Mouse (Mus musculus): ENCODE data around the gene Adgrg2. TPM values are rescaled to one million over a fixed set of nuclear protein-coding genes. Genes with fewer than 3 reads are reported as not detected.
A peak's percentile ranks its signal among the peaks of the same experiment; 100 is the strongest.

Adgrg2 gene
- total RNA-seq (2021) = under 1 TPM; 0.80 to 0.90 TPM
- long read RNA-seq, experiment 1, full-length matches to known transcripts = 1 of 2 reads
- long read RNA-seq, experiment 1, partial matches to known transcripts = 1 of 2 reads
- long read RNA-seq, experiment 1, other reads (novel, unspliced or antisense) = 0 of 2 reads
- long read RNA-seq, experiment 2 = 0 reads

DNA sequence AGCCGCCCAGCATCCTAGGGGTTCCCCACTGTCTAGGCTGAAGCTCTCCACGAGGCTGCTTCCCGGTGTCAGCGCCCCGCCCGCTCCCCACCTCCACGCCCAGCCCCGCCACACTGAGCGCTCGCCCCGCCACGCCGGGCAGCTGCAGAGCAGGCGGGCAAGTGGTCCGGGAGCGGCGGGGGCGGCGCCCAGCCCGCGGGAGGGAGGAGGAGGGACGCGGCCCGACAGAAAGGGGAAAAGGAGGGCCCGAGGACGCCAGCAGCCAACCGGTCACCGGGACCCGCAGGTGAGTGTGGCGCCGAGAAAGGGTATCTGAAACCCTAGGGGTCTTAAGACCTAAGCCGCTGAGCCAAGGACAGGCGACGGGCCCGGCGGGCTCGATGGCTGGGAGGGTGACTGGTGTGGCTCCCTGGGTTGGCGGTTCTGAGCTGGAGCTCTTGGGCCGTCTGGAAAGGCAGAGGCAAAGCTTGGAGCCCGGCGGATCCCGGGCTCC is at the start of gene Adgrg2:
Adgrg2 (plus strand) TSS at position 227 of the 493 bp plus-strand sequence.
- DNase-seq (ENCODE audit: low spot score) = no peak

DNA sequence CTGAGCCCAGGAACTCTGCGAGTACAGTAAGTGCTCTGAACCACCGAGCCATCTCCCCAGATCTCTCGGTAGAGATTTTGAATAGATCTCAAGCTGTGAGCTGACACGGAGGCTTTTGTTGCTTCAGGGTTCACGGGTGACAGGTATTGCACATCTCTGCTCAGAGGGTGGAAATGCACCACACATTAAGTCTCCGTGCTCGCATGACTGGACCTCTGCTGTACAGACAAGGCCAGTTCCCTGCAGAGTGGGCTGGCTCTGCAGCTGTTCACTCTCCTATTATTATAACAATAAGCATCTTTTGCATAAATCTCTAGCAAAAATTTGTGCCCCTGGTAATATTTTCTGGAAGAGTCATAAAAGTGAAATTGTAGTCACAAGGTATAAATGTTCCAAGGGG is 39.5 kb upstream of the Adgrg2 start:
- DNase-seq (ENCODE audit: low spot score) = no peak

DNA sequence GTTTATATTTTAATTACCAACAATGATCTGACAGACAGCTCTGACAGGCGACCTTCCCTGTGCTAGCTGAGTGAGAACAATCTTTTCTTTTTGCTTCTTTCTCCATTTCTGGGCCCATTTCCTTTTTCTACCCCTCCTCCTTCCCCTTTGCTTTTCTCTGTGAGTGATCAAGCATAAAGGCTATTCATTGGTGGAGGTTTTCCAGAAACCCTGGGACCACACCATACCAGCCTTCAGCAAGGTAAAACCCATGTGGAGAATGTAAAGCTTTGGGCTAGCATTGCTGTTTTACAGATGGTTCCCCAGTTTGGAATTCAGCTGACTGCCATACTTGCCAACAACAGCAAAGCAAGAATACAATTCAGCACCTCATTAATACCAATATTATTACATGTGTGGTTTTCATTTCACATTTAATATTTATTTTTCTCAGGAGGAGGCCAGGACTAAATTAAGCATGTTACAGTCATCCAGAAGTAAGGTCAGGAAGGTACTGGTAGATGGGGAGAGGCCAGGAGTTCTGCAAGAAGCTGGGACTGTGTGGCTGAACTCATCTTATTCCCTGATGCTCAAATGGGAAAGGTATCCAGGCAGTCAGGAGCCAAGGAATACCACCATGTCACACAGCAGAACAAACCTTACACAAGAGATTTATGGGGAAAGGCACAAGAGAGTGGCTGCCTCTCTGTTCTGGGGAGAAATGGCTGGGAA is 38.4 kb upstream of the Adgrg2 start:
- DNase-seq (ENCODE audit: low spot score) = no peak

DNA sequence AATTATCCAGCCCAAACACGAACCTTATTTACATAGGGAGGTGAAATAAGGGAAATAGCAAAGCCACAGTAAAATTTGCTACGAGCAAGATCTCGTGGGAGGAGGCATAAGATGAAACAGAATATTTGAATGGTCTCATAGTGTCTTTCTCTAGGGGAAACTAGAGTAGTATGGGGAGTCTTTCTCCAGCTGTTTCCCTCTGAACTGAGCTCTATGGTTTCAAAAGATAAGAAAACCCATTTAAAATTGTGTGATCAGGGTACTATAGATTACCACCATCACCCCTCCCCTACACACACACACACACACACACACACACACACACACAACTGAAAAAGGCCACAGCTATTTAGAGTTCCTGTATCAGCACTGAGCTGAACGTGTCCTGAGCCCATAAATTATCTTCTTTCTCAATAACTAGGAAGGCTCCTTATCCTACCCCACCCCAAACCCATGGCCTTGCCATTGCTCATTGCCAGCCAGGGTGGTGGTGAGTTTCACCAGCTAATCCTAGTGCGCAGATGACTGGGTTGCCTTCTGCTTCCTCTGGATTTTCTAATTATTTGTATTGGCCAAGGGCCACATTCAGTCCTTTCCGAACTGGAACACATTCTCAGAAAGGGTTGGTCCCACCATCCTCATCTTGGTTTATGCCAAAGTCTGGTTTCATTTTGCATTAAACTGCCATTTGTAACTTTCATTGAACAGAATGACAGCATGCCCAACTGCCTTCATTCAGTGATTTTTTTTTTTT is 5.6 kb upstream of the Adgrg2 start:
- DNase-seq (ENCODE audit: low spot score) = no peak

DNA sequence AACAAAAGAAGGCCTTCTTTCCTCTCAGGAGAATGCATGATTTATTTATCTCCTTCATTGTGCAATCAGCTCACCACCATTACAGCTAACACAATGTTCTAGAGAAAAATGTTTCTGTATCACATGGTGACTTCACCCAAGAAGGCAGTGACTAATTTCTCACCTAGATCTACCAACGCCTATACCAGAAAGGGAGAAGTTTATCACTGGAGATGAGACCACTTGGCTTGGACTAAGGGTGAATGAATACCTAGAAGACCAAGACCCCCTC is 5.1 kb upstream of the Adgrg2 start:
- no peak for DNase-seq (ENCODE audit: low spot score)

DNA sequence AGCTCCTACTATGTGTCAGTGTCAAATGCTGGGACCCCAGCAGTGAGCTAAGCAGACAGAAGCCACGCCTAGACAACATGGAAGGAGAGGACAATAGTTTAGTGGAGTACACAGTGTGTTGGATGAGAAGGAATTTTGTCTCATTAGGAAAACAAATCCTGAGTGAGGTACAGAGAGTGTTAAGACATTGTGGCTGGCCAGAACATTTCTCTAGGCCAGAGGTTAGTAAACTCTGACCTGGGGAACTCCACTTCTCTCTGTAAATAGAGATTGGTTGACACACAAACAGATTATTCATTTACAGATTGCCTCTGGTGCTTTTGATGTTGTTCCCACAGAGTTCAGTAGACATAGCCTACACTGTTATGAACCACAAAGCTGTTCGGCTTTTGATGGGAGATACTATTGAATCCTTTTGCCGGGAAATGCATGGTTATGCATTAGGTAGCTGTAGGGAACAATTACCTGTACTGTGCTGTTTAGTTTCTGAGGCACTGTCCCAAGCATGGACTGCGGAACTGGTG is 22.5 kb downstream of the Adgrg2 start:
- no peak for DNase-seq (ENCODE audit: low spot score)

DNA sequence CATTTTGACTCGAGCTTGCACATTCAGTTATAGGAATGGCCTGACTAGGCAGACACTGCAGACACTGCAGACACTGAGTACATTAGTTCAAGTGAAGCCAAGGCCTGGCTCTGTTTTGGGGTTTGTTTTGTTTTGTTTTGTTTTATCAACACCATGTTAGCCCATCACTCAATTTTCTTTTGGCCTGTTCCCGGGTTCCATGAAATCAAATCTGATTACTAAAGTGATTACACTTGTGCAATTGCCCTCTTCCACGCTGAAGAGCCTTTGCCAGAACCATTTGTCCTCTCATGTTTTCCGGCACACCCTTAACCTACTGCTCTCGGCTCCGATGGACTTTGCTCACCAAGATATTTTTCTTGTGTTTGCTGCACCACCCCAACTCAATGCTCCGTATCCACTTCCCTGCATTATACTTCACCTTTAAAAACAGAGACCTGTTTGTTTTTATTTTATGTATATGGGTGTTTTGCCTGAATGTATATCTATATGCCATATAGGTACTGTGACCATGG is 23.4 kb downstream of the Adgrg2 start:
- DNase-seq (ENCODE audit: low spot score) = no peak

DNA sequence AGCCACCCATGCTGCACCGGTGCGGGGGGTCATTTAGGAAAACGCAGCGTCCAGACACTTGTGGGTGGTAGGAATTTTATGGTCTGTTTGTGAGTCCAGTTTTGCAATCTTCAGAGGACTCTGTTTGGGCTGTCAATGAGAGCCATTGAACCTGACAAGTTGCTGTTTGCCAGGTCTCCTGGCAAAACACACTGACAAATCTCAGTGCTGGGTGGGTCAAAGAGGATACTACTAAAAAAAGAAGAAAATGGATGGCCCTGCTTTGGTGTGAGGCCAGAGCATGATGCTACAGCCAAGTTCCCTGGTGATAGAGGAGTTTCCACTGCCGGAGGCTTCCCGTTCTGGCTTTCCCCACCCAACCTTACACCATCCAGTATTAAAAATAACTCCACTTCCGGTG is 27.9 kb downstream of the Adgrg2 start:
- DNase-seq (ENCODE audit: low spot score) = peak; percentile 11

DNA sequence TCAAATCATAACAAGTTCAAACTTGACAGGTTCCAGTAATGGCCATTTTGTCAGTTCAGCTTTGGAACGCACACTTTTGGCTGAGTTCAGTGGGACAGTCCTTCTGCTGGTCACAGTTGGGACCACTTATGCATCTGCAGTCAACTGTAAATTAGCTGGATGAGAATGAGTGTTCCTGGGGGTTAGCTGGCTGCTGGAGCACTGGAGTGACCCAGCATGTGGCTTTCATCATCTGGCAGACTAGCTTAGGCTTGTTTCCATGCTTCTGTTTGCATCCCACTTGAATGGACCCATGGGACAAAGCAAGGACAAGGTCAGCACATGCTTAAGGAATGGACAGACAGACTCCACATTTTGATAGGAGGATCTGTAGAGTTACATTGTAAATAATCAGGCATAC is 33.2 kb downstream of the Adgrg2 start:
- DNase-seq (ENCODE audit: low spot score) = no peak

DNA sequence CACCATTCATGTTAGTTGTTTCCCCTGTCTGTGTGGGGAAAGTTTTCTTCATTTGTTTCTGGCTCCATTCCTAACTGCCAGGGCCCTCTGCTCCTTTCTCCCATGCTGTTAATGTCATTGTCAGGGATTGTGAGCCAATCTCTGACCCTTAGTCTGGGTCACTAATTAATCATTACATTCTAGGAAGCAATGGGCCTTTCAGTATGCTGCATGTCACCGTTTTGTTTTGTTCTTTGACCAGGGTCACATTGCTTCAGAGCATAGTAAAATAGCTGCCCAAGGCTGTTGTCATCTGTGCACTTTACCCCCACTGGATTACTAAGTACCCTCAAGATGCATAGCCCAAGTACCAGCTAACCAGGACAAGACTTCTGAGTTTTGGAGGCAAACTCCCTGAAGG is 36.0 kb downstream of the Adgrg2 start:
- DNase-seq (ENCODE audit: low spot score) = no peak

DNA sequence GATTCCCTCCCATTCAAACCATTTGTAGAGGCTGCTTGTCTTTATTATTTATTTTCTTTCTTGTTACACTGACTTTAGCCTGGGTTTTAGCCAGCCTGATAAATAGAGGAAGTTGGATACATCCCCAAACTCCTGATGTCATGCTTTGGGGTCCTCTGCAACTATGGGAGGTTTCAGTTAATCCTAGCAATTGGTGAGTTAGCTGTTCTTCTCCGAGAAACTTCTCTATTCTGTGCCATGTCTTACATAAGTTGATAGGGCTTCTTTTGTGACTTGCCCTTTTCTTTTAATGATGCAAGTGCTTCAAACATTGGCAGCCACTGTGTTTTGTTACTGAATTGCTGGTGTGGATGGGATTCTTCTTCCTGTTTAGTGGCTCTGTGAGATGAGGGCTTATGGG is 36.4 kb downstream of the Adgrg2 start:
- DNase-seq (ENCODE audit: low spot score) = no peak

DNA sequence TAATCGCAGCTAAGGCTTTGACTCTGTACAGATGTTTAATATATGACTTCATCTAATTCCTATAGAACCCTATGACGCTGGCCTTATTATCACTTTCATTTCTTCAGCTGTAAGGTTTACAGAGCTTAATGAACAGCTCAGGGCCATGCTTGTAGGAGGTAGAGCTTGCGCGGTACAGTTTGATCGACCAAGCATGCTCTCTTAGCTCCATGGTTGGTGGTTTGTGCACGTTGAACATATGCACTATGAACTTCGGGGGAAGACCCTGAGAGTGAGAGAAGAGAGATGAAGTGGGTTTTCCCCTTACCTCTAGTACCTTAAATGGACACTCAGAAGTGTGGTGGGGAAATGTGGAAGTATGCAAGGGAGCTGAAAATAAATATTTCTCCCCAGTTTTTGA is 41.7 kb downstream of the Adgrg2 start:
- DNase-seq (ENCODE audit: low spot score) = no peak

DNA sequence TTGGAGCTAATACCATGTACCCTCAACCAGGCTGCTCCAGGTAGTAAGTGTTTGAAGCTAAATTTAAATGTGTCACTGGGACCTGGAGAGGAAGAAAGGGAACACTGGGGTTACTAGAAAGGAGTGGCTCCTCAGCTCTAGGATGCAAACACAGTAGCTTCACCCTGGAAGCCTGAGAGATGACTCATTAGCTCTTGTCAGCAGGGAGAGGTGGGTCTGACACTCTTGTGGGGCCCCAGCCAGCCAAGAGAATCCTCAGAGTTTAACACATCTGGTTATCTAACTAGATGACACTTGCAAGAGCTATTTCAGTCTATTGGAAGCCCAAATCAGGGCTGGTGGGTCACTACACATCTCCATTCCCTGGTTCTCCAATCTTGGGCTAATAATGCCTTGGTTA is 50.8 kb downstream of the Adgrg2 start:
- DNase-seq (ENCODE audit: low spot score) = no peak

DNA sequence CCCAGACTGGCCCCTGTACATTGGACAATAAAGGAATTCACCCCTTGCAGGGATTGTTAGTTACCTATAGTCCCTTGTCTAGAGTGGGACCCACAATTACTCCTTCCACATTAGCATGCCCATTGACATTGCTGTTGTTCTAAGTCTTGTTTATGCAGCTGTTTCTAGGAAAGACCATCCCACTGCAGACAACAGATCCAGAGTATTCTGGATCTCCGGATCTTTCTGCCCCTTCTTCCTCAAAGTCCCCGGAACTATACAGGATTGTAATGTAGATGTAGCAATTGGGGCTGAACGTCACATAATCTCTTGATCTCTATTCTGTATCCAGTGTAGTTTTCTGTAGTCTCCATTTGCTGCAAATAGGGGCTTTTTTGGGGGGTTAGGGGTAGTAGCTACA is 57.9 kb downstream of the Adgrg2 start:
- no peak for DNase-seq (ENCODE audit: low spot score)

DNA sequence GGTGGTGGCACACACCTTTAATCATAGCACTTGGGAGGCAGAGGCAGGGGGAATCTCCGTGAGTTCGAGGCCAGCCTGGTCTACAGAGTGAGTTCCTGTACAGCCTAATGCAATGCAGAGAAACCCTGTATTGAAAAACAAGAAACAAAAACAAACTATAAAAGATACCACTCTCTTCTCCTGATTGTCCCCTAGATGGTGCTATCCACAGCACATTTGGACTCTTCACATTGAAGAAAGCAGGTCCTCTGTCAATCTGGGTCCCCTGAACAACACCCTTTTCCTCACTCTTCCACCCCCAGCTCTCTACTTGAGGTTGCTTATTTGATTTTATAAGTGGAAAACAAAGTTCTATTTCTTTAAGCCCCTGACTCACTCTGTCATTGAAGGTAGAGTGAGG is 58.9 kb downstream of the Adgrg2 start:
- DNase-seq (ENCODE audit: low spot score) = no peak

DNA sequence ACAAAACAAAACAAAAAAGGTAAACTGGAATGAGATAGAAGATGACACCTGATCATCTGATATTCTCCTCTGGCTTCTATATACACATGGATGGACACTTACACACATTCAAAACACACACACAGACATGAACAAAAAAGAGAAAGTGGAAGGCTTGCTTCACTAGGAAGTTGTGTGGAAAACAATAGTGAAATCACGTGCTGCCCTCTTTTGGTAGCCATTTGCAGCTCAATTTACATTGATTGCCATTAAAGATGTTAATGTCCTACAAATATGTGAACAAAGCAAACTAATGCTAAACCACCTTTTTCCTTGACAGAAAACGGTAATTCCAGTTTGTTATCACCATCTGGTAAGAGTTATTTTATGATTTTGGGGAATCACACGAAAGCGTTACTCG is 65.2 kb downstream of the Adgrg2 start:
- DNase-seq (ENCODE audit: low spot score) = no peak

DNA sequence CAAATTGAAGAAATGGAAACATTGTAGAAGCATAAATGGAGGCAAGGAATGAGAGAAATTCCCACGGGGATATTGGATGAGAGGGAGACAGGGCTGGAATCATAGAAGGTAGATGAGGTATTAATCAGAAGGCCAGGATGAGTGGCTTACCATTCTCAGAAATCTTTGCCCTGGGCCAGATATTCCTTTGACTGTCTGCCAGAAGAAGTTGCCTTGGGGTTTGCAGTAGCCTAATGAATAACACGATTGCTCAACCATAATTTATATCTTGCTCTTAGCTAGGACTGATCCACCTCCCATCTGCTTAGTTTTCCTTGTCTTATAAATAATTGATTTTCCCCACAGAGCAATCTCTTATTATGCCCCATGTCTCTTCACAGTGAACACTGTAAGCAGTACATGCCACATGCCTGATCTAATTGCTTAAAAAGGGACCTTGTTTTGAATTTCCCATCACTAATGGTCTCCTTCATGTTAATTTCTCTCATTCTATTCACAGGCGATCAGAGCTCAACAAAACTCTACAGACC is 80.8 kb downstream of the Adgrg2 start:
- no peak for DNase-seq (ENCODE audit: low spot score)

DNA sequence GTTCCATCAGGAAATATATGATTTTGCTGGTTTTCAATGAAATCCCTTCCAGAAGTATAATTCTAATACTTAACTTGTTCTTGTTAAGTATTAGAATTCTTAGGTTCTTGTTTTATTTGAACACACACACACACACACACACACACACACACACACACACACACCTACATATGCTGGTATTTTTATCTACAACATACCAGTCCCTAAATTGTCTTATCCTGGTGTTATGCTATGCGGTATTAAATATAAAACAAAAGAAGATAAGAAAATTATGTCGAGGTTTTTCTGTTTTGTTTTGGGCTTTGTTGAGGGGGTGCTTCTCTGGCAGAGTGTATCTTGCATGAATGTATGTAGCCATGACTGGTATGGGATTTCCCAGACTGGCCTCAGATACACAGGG is 99.3 kb downstream of the Adgrg2 start:
- DNase-seq (ENCODE audit: low spot score) = no peak

DNA sequence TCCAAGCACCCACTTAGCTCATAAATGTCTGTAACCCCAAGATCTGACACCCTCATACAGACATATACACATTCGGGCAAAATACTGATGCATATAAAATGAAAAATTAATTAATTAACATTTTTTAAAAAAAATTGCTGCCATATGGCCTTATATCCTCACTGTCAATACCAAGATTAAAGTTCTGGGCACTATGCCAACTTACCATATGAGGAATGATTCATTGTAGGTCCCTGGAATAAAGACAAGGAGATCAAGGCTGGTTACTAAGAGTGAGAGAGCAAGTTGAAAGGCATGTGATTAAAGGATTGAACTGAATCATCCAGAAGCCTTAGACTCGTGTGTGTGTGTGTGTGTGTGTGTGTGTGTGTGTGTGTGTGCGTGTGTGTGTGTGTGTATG is 103.8 kb downstream of the Adgrg2 start:
- DNase-seq (ENCODE audit: low spot score) = no peak

DNA sequence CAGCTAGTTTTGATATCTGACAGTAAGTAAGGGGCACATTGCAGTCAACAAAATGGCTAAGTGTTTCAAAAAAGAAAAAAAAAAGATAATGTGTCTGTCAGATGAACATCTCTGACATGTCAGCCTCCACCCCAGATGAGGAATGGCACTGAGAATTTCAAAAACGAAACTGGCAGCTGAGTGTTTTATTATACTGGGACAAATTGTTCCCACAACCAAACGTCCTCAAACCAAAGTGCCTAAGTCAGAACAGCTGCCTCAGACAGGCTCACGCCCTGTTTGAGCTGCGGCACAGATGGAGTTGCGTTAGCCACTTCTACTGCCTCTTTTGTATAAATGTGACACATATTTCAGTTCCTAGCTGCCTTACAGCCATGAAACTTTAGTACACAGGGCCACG is 104.4 kb downstream of the Adgrg2 start:
- no peak for DNase-seq (ENCODE audit: low spot score)

DNA sequence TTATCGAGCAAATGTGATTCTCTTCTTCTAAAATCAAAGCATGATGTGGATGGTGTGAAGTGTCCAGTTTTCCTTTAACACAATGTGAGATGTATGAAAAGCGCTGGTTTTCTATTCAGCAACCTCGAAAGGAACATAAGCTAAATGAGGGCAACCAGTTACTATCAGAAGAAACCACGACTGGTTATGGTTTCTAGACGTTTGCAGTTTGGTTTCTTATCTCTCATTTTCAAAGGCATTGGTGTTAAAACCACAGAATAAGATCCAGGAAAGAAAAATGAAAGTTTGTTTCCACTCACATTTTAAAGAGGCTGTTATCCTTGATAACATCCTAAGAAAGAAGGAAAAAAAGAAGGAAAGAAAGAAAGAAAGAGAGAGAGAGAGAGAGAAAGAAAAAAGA is 106.0 kb downstream of the Adgrg2 start:
- DNase-seq (ENCODE audit: low spot score) = no peak

DNA sequence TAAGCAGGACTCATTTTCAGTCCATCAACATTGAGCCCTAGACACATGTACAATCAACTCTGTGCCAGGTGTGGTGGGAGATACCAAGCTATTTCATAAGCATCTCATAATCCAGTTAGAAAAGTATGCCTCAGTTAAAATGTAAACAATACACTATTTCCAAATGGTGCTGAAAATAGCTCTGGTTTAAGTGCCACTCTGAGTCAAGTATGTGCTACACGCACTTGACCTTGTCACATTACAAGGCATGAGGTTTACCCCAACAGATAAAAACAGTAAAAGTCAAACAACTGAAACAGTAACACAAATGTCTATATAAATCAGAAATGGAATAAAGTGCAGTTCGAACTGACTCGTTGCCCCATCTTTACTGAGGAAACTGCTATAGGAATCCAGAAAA is 110.6 kb downstream of the Adgrg2 start:
- no peak for DNase-seq (ENCODE audit: low spot score)
